Mouse (Mus musculus): ENCODE measurements around the gene Pax5.

The Pax5 gene

DNA sequence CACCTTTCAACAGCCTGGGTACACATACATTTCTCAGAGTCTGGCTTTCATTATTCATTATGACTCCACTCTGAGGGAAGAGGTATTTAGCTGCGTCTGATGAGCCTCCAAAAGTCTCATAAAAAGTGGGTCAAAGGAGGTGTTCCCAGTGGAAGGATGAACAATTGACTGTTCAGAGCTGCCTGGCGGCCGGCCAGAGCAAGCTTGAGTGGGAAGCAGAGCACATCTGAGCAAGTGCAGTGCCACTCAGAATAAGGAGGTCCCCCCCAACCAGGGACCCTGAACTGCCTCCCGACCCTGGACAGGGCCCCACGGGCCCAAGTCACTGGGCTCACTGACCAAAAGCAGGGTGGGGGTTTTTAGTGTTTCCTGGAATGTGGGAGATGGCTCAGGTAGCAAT lies 109.4 kb downstream of the Pax5 start:
- no peak for DNase-seq (ENCODE audit: low spot score in 2 of 2)

DNA sequence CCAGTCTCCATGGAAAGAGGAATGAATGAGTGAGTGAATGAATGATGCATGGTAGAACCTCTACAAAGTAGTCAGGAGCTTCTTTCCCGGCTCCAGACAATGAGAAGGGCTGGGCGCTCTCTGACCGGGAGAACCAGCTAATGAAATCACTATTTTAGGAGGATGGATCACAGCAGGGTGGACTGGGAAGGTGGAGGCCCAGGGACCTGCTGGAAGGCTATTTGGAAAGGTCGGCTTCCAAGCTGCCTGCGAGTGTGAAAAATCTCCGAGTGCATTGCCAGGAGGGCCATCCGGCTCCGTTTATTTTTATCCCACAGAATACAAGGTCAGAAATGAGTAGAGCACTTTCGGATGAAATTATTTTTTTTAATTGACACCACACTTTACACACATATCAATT lies 112.3 kb downstream of the Pax5 start:
- DNase-seq (ENCODE audit: low spot score in 2 of 2) = no peak

- no peak for DNase-seq (ENCODE audit: low spot score in 2 of 2)
Observed at GRCm38 (mm10) chr4:44593091-44593490, 117.2 kb downstream of the Pax5 start.

DNA sequence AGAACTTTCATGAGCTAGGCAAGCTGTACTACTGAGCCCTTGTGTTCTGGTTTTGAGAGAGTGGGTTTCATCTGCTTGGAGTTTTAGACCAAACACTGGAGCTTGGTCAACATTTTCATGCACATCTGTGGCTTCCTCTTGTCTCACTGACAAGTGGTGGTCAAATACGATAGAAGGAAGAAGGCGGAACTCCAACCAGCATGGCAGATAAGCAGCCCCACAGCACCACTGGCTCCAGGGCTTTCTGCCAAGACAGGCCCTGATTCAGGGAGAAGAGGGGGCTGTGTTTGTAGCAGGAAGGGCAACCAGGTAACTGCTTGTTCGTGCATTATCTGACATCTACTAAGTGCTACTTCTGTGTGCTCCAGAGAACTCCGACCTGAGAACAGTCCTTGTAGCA lies 127.6 kb downstream of the Pax5 start:
- DNase-seq (ENCODE audit: low spot score in 2 of 2) = no peak

DNA sequence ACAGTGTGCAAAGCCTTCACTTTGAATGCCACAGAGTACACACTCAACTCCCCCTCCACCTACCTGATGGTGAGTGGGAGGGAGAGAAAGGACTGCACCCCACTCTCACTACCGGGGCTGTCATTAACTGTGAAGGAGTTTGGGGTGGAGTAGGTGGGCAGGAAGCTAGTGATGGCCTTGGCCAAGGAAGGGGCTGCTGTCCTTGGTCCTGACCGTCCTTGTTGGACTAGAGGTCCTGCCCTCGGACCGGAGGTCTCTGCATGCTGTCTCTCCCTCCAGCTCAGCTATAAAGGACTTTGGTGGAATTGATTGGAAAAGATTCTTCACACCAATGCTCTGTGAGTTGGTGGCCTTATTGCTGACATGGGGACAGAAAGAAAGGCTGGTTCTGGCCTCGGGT lies 131.7 kb downstream of the Pax5 start:
- DNase-seq (ENCODE audit: low spot score in 2 of 2) = no peak

GRCm38 (mm10) chr4:44577293-44577692 lies 133.0 kb downstream of the Pax5 start:
- peak in 1 of 2 experiments; percentile 27 for DNase-seq (ENCODE audit: low spot score in 2 of 2)

DNA sequence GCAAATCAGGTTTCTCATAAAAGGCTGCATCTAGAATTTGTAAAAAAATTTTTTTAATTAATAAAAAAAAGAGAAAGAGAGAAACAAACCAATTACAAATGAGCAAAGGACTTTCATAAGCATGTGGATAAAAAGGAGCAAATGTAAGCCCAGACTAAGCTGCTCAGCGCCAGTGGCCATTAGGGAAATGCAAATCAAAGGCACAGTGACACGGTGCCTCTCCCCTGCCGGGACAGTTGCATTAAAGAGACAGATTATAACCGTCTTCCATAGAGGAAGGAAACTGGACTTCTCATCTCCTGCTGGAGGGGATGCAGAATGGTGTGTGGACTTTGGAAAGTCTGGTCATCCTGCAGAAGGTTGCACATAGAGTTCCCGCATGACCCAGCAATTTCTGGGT lies 133.5 kb downstream of the Pax5 start:
- no peak for DNase-seq (ENCODE audit: low spot score in 2 of 2)

GRCm38 (mm10) chr4:44573017-44573416 lies 137.3 kb downstream of the Pax5 start:
- no peak for DNase-seq (ENCODE audit: low spot score in 2 of 2)

DNA sequence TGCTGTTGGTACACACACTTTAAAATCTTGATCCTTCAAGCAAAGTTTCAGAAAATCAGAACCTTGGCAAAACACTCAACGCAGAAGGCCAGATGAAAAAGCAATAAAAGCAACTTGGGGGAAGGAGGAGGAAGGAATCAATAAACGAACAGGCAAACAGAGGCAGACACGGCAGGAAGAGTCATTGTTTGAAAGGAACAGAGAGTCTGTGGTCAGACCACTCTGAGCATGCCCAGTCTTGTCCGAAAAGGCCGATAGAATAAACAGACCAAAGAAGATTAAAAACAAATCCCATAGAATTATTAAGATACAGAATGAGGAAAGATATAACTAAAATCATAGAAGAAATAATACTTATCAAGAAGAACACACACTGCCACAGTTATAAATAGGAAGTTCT lies 137.9 kb downstream of the Pax5 start:
- no peak for DNase-seq (ENCODE audit: low spot score in 2 of 2)

- no peak for DNase-seq (ENCODE audit: low spot score in 2 of 2)
Observed at GRCm38 (mm10) chr4:44569138-44569537, 141.1 kb downstream of the Pax5 start.

- no peak for DNase-seq (ENCODE audit: low spot score in 2 of 2)
Observed at GRCm38 (mm10) chr4:44568666-44569065, 141.6 kb downstream of the Pax5 start.

DNA sequence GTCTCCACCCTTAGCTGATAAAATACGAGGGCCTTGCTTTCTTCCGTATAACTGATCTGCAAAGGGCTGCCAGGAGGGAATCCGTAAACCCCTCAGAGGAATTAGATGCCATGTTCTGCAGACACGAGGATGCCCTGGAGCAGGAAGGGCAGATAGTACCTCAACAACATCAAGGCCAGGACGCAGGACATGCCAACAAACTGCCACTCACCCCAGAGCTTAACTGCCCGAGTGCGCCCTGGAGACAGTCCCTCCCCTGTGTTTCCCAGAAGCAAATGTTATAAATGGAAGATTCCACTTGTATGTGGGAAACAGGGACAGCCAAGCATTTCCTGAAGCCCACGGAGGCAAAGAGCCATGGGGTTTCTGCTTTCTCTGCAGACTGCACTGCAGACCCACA lies 143.9 kb downstream of the Pax5 start:
- no peak for DNase-seq (ENCODE audit: low spot score in 2 of 2)

DNA sequence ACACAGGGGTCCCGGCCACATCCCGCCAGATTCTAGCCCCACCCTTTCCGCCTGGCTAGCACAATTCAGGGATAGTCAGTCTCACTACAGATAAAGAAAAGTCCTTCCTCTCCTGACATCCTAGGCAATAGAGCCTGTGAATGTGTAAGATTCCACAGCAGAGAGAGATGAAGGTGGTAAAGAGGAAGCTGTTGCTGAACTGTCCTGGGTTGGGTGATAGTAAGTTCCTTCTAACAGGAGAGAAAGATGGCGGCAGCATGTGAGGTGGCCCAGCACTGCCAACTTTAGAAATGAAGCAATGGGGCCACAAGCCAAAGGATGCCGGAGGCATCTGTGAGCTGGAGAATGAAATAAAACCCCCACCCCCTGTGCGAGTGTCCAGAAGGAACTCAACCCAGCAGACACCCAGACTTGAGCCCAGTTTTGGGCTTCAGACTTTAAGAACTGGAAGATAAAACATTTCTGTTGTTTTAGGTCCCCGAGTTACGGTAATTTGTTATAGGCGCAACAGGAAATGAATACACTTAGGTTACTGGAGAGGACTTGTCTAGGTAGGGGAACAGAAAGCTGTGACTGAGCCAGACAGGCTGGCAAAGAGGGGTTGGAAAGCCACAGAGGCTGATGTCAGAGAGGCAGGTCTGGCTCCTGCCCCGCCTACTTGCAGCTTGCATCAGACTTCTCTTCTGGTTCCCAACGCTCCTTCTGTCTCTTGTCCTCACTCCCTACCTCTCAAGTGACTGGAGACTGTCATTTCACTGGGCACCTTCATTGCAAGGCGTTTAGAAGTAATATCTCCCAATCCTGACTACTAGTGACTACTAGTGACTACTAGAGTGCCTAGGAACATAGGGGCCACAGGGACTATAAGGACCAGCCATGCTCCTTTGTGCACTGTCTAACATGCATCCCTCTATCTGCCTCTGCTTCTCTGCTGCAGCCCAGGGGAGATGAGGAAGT lies 144.9 kb downstream of the Pax5 start:
- no peak for DNase-seq (ENCODE audit: low spot score in 2 of 2)

DNA sequence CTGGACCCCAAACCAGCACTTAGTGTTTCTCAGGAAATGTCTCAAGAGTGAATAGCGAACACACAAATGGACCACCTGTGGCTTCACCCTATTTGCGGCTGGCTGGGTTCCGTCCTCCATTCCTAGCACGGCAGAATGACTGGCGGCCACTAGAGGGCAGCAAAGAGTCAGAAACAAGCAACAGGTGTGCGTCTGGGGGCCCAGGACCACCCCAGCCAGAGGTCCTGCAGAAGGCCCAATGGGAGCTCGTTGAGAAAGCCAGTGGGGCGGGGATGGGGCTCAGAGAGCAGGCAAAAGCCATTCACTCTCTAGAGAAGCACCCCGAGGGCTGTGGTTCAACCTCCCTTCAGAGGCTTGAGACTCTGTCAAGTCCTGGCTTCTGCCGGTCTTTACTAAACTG lies 145.7 kb downstream of the Pax5 start:
- DNase-seq (ENCODE audit: low spot score in 2 of 2) = peak; percentile 21 to 78

DNA sequence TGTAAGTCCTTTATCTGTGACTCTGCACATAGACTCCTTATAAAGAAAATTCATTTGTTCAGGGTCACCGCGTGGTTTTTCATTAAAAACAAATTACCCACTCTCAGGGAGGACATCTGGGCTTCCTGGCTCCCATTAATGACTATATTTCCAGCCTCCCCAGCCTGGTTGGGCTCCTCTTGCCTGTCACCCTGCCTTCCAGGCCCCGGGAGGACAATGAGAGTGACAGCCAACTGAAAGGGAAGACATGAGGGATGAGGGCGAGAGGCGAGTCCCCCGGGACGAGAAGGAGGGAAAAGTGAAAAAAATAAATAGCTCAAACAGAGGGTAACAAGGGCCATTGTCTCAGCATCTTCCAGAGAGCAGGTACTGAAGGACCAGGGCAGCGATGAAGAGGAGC lies 149.3 kb downstream of the Pax5 start:
- DNase-seq (ENCODE audit: low spot score in 2 of 2) = no peak

GRCm38 (mm10) chr4:44558564-44558955 lies 151.7 kb downstream of the Pax5 start:
- no peak for DNase-seq (ENCODE audit: low spot score in 2 of 2)

- DNase-seq (ENCODE audit: low spot score in 2 of 2) = no peak
Observed at GRCm38 (mm10) chr4:44557815-44558563, 152.3 kb downstream of the Pax5 start.

GRCm38 (mm10) chr4:44556586-44557281 lies 153.6 kb downstream of the Pax5 start:
- no peak for DNase-seq (ENCODE audit: low spot score in 2 of 2)

- no peak for DNase-seq (ENCODE audit: low spot score in 2 of 2)
Observed at GRCm38 (mm10) chr4:44555576-44555975, 154.7 kb downstream of the Pax5 start.

DNA sequence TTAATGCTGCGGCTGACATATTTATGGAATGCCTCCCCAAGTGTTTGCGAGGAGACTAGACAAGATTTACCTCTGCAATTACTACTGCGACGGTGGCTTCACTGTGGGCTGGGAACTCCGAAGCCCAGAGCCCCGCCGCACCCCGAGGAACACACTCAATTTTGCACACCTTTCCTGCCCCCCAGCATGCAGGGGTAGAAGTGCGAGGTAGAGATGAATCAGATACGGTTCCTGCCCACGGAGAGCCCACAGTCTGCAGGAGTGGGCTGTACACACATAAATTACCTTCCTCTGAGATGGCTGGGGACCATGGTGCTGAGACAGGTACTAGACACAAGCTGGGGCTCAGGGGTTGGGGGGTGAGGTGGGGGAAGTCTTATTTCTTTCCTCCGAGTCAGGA lies 158.8 kb downstream of the Pax5 start:
- DNase-seq (ENCODE audit: low spot score in 2 of 2) = no peak

GRCm38 (mm10) chr4:44549029-44549428 lies 161.3 kb downstream of the Pax5 start:
- no peak for DNase-seq (ENCODE audit: low spot score in 2 of 2)

DNA sequence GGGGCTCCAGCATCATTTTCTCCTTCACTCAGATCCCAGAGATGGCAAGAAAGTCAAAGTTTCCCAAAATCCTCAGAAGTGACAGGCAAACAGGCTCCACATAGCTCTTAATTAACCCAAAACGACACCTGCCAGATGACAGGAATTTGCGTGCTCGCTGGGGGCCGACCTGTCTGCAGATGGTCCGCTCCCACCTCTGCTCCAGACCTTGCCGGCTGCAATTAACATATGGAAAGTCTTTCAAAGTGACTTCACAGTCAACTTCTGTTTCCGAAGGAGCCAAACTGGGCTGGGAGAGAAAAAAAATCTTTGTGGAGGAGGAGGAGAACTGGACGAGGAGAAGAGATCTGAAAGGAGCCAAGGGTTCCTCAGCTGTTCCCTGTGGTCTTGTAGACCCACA lies 164.6 kb downstream of the Pax5 start:
- DNase-seq (ENCODE audit: low spot score in 2 of 2) = no peak
